Comparison of ENCODE assay signal across 22 mouse cellular contexts in genomic region chr4:13108036-13108435, GRCm38 (mm10).
"Had no signal": no experiment of that assay in that cellular context is flagged by ENCODE, and none has a peak within 500 bp of the region (broad histone marks: within the 10 kb centered on the region; RNA-seq: fewer than 3 reads in every experiment).

No protein-coding gene starts in this region.

- H3K27ac ChIP-seq: liver, embryonic 15.5 days; lung, embryonic 15.5 days; macrophage; midbrain, embryonic 12.5 days; neural tube, embryonic 13.5 days; neural tube, embryonic 15.5 days had no signal

- H3K36me3 ChIP-seq: liver, embryonic 15.5 days; lung, embryonic 15.5 days; midbrain, embryonic 12.5 days; neural tube, embryonic 13.5 days; neural tube, embryonic 15.5 days had no signal

- H3K4me2 ChIP-seq: liver, embryonic 15.5 days; lung, embryonic 15.5 days; midbrain, embryonic 12.5 days; neural tube, embryonic 13.5 days; neural tube, embryonic 15.5 days had no signal

- H3K4me1 ChIP-seq: liver, embryonic 15.5 days; lung, embryonic 15.5 days; megakaryocyte, embryonic 14.5 days; midbrain, embryonic 12.5 days had no signal

- DNase-seq: liver, postnatal 0 days; lung, adult 2 months; lung, postnatal 14 days; lung, postnatal 36 days; midbrain, embryonic 14.5 days; retina, postnatal 1 day; right cerebral cortex, adult 18-20 months; right cerebral cortex, postnatal 25 days; right cerebral cortex, postnatal 4 days; spleen, adult 18-20 months; thymus, adult 18-20 months; thymus, postnatal 14 days; thymus, postnatal 36 days had no signal

- H3K4me3 ChIP-seq: liver, embryonic 15.5 days; lung, embryonic 15.5 days; megakaryocyte, embryonic 14.5 days; midbrain, embryonic 12.5 days; myocyte; neural tube, embryonic 13.5 days; neural tube, embryonic 15.5 days had no signal

- H3K9ac ChIP-seq: liver, embryonic 15.5 days; liver, postnatal 0 days; lung, embryonic 15.5 days; midbrain, embryonic 12.5 days; neural tube, embryonic 13.5 days; neural tube, embryonic 15.5 days had no signal

- H3K27me3 ChIP-seq: liver, embryonic 15.5 days; lung, embryonic 15.5 days; megakaryocyte, embryonic 14.5 days; midbrain, embryonic 12.5 days; neural tube, embryonic 13.5 days; neural tube, embryonic 15.5 days had no signal

- ATAC-seq: liver, postnatal 0 days; lung, postnatal 0 days had no signal

- H3K9me3 ChIP-seq: liver, embryonic 15.5 days; lung, embryonic 15.5 days; megakaryocyte, embryonic 14.5 days; midbrain, embryonic 12.5 days; neural tube, embryonic 13.5 days; neural tube, embryonic 15.5 days had no signal
